Mouse (Mus musculus) CH12.LX (cell line): ENCODE measurements around the gene Sult1a1. TPM values are rescaled to one million over a fixed set of nuclear protein-coding genes. Genes with fewer than 3 reads are reported as not detected.
A peak's percentile ranks its signal among the peaks of the same experiment; 100 is the strongest.

ENCODE experiments used
- DNase-seq: peaks from one replicate; pipeline ENCODE4 v3.0.0-alpha.2; 2013; ENCODE audit errors: extremely low read depth
- H3K27ac ChIP-seq: 2 replicates; pipeline ENCODE4 v1.5.1; 2012; ENCODE audit warnings: low read depth, mild to moderate bottlenecking, control low read depth, moderate library complexity; ENCODE audit not compliant: insufficient read depth
- H3K27me3 ChIP-seq: replicated peaks from 2 replicates; pipeline ENCODE3; 2012; ENCODE audit warnings: inconsistent platforms
- H3K36me3 ChIP-seq, 2 experiments: replicated peaks in 1 of 2; 2 replicates each; pipeline versions ENCODE3 to v1.6.1; 2012; ENCODE audit warnings: inconsistent platforms in 1 of 2, low read length in 1 of 2, mild to moderate bottlenecking in 1 of 2, mixed read lengths in 1 of 2, moderate library complexity in 1 of 2; ENCODE audit not compliant: control insufficient read depth in 1 of 2, insufficient read depth in 1 of 2
- H3K4me1 ChIP-seq, 2 experiments: 2 replicates each; pipeline ENCODE4 v1.6.1; 2012; ENCODE audit warnings: inconsistent platforms in 1 of 2, moderate library complexity in 1 of 2; ENCODE audit not compliant: insufficient read depth in 2 of 2, control insufficient read depth in 1 of 2
- H3K4me2 ChIP-seq: 2 replicates; pipeline ENCODE4 v1.6.1; 2012; ENCODE audit warnings: low read depth, mild to moderate bottlenecking, control low read depth; ENCODE audit not compliant: poor library complexity, insufficient read depth, severe bottlenecking
- H3K4me3 ChIP-seq, 3 experiments: fragments of 150-350 bp in 1 of 3; sonication (generic) in 1 of 3; replicated peaks in 1 of 3; 2 replicates each; pipeline versions ENCODE3 to v1.5.1; 2011 to 2012; ENCODE audit warnings: low read depth in 2 of 3, low read length in 2 of 3, mild to moderate bottlenecking in 2 of 3, moderate library complexity in 2 of 3, control low read depth in 1 of 3, improper control_type of control experiment in 1 of 3, inconsistent platforms in 1 of 3, mixed read lengths in 1 of 3; ENCODE audit not compliant: poor library complexity in 1 of 3
- H3K79me2 ChIP-seq: replicated peaks from 2 replicates; pipeline ENCODE4 v1.6.1; 2012; ENCODE audit warnings: mild to moderate bottlenecking, moderate library complexity; ENCODE audit not compliant: control insufficient read depth, poor library complexity, insufficient read depth, severe bottlenecking; ENCODE audit errors: extremely low read depth
- H3K9ac ChIP-seq: 2 replicates; pipeline ENCODE4 v1.6.1; 2012; ENCODE audit warnings: low read depth, mild to moderate bottlenecking, control low read depth, moderate library complexity; ENCODE audit not compliant: insufficient read depth
- H3K9me3 ChIP-seq: replicated peaks from 2 replicates; pipeline ENCODE3; 2012; ENCODE audit warnings: low read length, inconsistent platforms, mixed read lengths
- CHD1 ChIP-seq: IDR thresholded peaks from 2 replicates; pipeline ENCODE4 v1.6.1; 2012; ENCODE audit warnings: low read depth, low read length, improper control_type of control experiment, inconsistent platforms
- CTCF ChIP-seq, 2 experiments: IDR thresholded peaks in 1 of 2; conservative IDR thresholded peaks in 1 of 2; 2 replicates each; pipeline ENCODE4 v1.5.1; 2011 to 2012; ENCODE audit warnings: low read depth in 2 of 2, low read length in 2 of 2, improper control_type of control experiment in 1 of 2, inconsistent platforms in 1 of 2, mild to moderate bottlenecking in 1 of 2, moderate library complexity in 1 of 2
- E2F4 ChIP-seq: IDR thresholded peaks from 2 replicates; pipeline ENCODE4 v1.6.1; 2011; ENCODE audit warnings: low read depth, low read length, improper control_type of control experiment; ENCODE audit not compliant: insufficient replicate concordance
- ETS1 ChIP-seq: conservative IDR thresholded peaks from 2 replicates; pipeline ENCODE4 v1.6.1; 2012; ENCODE audit warnings: low read depth, mild to moderate bottlenecking, inconsistent platforms, low read length, improper control_type of control experiment, moderate library complexity
- KAT2A ChIP-seq: IDR thresholded peaks from 2 replicates; pipeline ENCODE4 v1.6.1; 2012; ENCODE audit warnings: low read length, improper control_type of control experiment, inconsistent platforms; ENCODE audit not compliant: insufficient replicate concordance
- MAFK ChIP-seq: IDR thresholded peaks from 2 replicates; pipeline ENCODE4 v1.6.1; 2011; ENCODE audit warnings: low read length, improper control_type of control experiment; ENCODE audit not compliant: insufficient replicate concordance
- MYC ChIP-seq: IDR thresholded peaks from 2 replicates; pipeline ENCODE4 v1.6.1; 2011; ENCODE audit warnings: low read depth, mild to moderate bottlenecking, improper control_type of control experiment, low read length
- NELFE ChIP-seq: IDR thresholded peaks from 2 replicates; pipeline ENCODE4 v1.6.1; 2011; ENCODE audit warnings: low read depth, low read length, improper control_type of control experiment
- PAX5 ChIP-seq: IDR thresholded peaks from 2 replicates; pipeline ENCODE4 v1.6.1; 2012; ENCODE audit warnings: low read length, inconsistent platforms, mixed read lengths
- POLR2AphosphoS2 ChIP-seq: IDR thresholded peaks from 2 replicates; pipeline ENCODE4 v1.6.1; 2011; ENCODE audit warnings: low read depth, low read length, improper control_type of control experiment
- RAD21 ChIP-seq: IDR thresholded peaks from 2 replicates; pipeline ENCODE4 v1.6.1; 2011; ENCODE audit warnings: low read depth, mild to moderate bottlenecking, low read length, improper control_type of control experiment, moderate library complexity
- RCOR1 ChIP-seq: conservative IDR thresholded peaks from 2 replicates; pipeline ENCODE4 v1.6.1; 2012; ENCODE audit warnings: low read depth, mild to moderate bottlenecking, inconsistent platforms, low read length, improper control_type of control experiment
- SIN3A ChIP-seq: IDR thresholded peaks from 2 replicates; pipeline ENCODE4 v1.6.1; 2012; ENCODE audit warnings: low read length, improper control_type of control experiment, inconsistent platforms
- SMC3 ChIP-seq: IDR thresholded peaks from 2 replicates; pipeline ENCODE4 v1.6.1; 2011; ENCODE audit warnings: low read depth, low read length, improper control_type of control experiment
- TBP ChIP-seq: conservative IDR thresholded peaks from 2 replicates; pipeline ENCODE4 v1.6.1; 2011; ENCODE audit warnings: low read depth, low read length, improper control_type of control experiment
- USF2 ChIP-seq: conservative IDR thresholded peaks from 2 replicates; pipeline ENCODE4 v1.6.1; 2011; ENCODE audit warnings: low read depth, low read length, improper control_type of control experiment
- ZC3H11A ChIP-seq: IDR thresholded peaks from 2 replicates; pipeline ENCODE4 v1.6.1; 2012; ENCODE audit warnings: low read depth, mild to moderate bottlenecking, inconsistent platforms, low read length, improper control_type of control experiment
- ZKSCAN1 ChIP-seq: IDR thresholded peaks from 2 replicates; pipeline ENCODE4 v1.6.1; 2012; ENCODE audit warnings: low read depth, inconsistent platforms, low read length, improper control_type of control experiment, borderline replicate concordance
- ZMIZ1 ChIP-seq: IDR thresholded peaks from 2 replicates; pipeline ENCODE4 v1.6.1; 2012; ENCODE audit warnings: low read depth, mild to moderate bottlenecking, inconsistent platforms, low read length, improper control_type of control experiment
- ZNF384 ChIP-seq: IDR thresholded peaks from 2 replicates; pipeline ENCODE4 v1.6.1; 2012; ENCODE audit warnings: low read depth, low read length, improper control_type of control experiment, inconsistent platforms
- dilution Hi-C: fragments of 300-500 bp; cut with MboI; formaldehyde crosslinking; loops from 2 replicates; pipeline ENCODE4 v1.14.3; 2020; ENCODE audit warnings: low sequenced_read_pairs; ENCODE audit not compliant: extremely low pct_unique_long_range_greater_than_20kb, extremely low pct_ligation_motif_present
- in situ Hi-C: fragments of 300-500 bp; cut with MboI; formaldehyde crosslinking; loops from 3 replicates; pipeline ENCODE4 v1.14.3; 2019; ENCODE audit warnings: low sequenced_read_pairs, low pct_ligation_motif_present, low pct_unique_long_range_greater_than_20kb, mixed read lengths
- polyA plus RNA-seq: library from polyadenylated mRNA; unstranded; fragments of >175 nt; gene quantifications from 2 replicates; pipeline ENCODE4 v1.2.1, GENCODE M21; 2012; ENCODE audit warnings: low read depth; ENCODE audit not compliant: insufficient read length
- total RNA-seq, 2 experiments: library from RNA; depleted of rRNA; stranded (reverse); fragments of 300-350 nt in 1 of 2; fragments of >200 nt in 1 of 2; gene quantifications; 2 replicates each; pipeline ENCODE4 v1.2.3; 2012 to 2014

Gene Sult1a1
- total and polyA plus RNA-seq, 3 experiments, result 0.34 to 0.87 (median 0.87) TPM

- TF ChIP-seq POLR2AphosphoS2 (no peak), E2F4 (no peak), CTCF (conservative IDR thresholded peaks at IDR 0.05 in 1 of 2, IDR thresholded peaks at IDR 0.05 in 1 of 2; ENCODE audit: low read depth in 2 of 2, low read length in 2 of 2) (peak; percentile 54 to 94), USF2 (no peak), TBP (no peak), PAX5 (no peak), ZKSCAN1 (no peak)
- TF ChIP-seq, all 38 proteins: peak for 4
Observed at GRCm38 (mm10) chr7:126636733-126637520, 39.3 kb downstream of the Sult1a1 start (continued).

DNA sequence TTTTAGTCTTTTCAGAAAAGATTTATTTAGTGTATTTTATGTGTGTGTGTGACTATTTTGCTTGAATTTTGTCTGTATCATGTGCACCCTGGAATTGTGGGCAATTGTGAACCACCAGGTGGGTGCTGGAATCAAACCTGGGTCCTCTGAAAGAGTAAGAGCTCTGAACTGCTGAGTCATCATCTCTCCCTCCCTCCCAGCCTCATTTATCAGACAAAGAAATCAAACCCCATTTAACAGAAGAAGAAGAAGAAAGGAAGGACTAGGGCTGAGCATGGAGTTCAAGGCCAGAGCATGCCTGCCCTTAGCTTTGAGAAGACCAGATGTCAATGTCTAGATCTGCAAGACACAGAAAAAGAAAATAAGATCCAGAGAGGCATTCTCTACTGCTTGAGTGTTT lies 40.9 kb downstream of the Sult1a1 start:
- Histone ChIP-seq H3K79me2 (no peaks in the 10 kb centered on the region; the same call in 1 of the 2 replicates), H3K36me3 (no peaks in the 10 kb centered on the region), H3K4me3 (no peak overlapping the region), H3K9me3 (no peaks in the 10 kb centered on the region), H3K4me1 (no peaks in the 10 kb centered on the region), H3K4me2 (no peak overlapping the region), H3K27me3 (no peaks in the 10 kb centered on the region), H3K27ac (no peak overlapping the region)
- in situ Hi-C loops, result no loop called here
- dilution Hi-C loops, result no loop called here
- TF ChIP-seq TBP (no peak), MAFK (0 out of 2 replicates have a peak, but pooled peaks have one; percentile 65)
- TF ChIP-seq, all 38 proteins: peak for 1
- DNase-seq, result no peak
- no peak overlapping the region for H3K9ac ChIP-seq

DNA sequence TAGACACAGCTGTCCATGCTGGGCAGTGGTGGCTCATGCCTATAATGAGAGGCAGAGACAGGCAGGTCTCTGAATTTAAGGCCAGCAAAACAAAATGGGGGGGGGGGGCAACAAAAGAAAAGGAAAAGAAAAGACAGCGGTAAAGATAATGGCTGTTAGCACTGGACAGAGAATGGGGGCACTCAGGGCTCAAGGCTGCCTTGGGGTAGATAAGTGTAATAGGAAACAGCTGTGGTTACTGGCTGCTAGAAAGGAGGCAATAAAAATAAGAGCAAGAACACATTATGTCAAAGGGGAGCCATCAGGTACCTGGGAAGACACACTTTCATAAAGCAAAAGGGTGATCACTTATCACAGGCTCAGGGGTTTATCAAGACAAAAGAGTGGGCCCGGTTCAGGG lies 43.8 kb downstream of the Sult1a1 start:
- H3K36me3 ChIP-seq, result no peaks in the 10 kb centered on the region
- no peak for TF ChIP-seq ZC3H11A
- no peak for TF ChIP-seq ZMIZ1
- TF ChIP-seq CHD1, result no peak
- TF ChIP-seq KAT2A, result no peak
- no peak for TF ChIP-seq RAD21
- no peak for TF ChIP-seq NELFE
- no peak for TF ChIP-seq SIN3A
- TF ChIP-seq SMC3, result no peak
- TF ChIP-seq ETS1, result no peak
- TF ChIP-seq CTCF (conservative IDR thresholded peaks at IDR 0.05 in 1 of 2, IDR thresholded peaks at IDR 0.05 in 1 of 2; ENCODE audit: low read depth in 2 of 2, low read length in 2 of 2), result no peak
- TF ChIP-seq ZNF384, result no peak
- no peak for TF ChIP-seq RCOR1
- no peak for TF ChIP-seq MYC
- no peak for TF ChIP-seq POLR2AphosphoS2

More for the DNA sequence above, 43.8 kb downstream of the Sult1a1 start:
- Histone ChIP-seq H3K27ac (no peak overlapping the region), H3K4me1 (peaks cover 3 to 5% of the 10 kb centered on the region in 2 experiments; a peak in 1 of 4 replicates), H3K27me3 (no peaks in the 10 kb centered on the region), H3K9me3 (no peaks in the 10 kb centered on the region), H3K79me2 (no peaks in the 10 kb centered on the region; the same call in 1 of the 2 replicates), H3K9ac (no peak overlapping the region), H3K4me2 (no peak overlapping the region), H3K4me3 (no peak overlapping the region)
- no peak for DNase-seq
- in situ Hi-C loops (no loop called here), dilution Hi-C loops (no loop called here)
